Mouse (Mus musculus) liver, embryonic 15.5 days (tissue): ENCODE measurements around the gene Emsy. TPM values are rescaled to one million over a fixed set of nuclear protein-coding genes. Genes with fewer than 3 reads are reported as not detected.

Source experiments
- ATAC-seq: fragments of 200-750 bp; cut with Nextera tagmentation; 2 replicates; pipeline ENCODE4 v1.8.0; 2017; ENCODE audit warnings: moderate number of reproducible peaks, mild to moderate bottlenecking, moderate library complexity; ENCODE audit not compliant: insufficient read depth
- H3K27ac ChIP-seq: fragments of 300-500 bp; sonication (generic); replicated peaks from 2 replicates; pipeline ENCODE4 v1.5.1; 2015; ENCODE audit warnings: mild to moderate bottlenecking, inconsistent platforms
- H3K27me3 ChIP-seq: fragments of 300-500 bp; sonication (generic); 2 replicates; pipeline ENCODE4 v1.6.1; 2015; ENCODE audit warnings: mild to moderate bottlenecking, inconsistent platforms
- H3K36me3 ChIP-seq: fragments of 300-500 bp; sonication (generic); replicated peaks from 2 replicates; pipeline ENCODE4 v1.6.1; 2015; ENCODE audit warnings: moderate library complexity, mild to moderate bottlenecking, inconsistent platforms
- H3K4me1 ChIP-seq: fragments of 300-500 bp; sonication (generic); replicated peaks from 2 replicates; pipeline ENCODE4 v1.6.1; 2015; ENCODE audit warnings: inconsistent platforms
- H3K4me2 ChIP-seq: fragments of 300-500 bp; sonication (generic); 2 replicates; pipeline ENCODE4 v1.6.1; 2015; ENCODE audit warnings: moderate library complexity, mild to moderate bottlenecking, inconsistent platforms
- H3K4me3 ChIP-seq: fragments of 300-500 bp; sonication (generic); replicated peaks from 2 replicates; pipeline ENCODE4 v1.5.1; 2015; ENCODE audit warnings: mild to moderate bottlenecking, inconsistent platforms
- H3K9ac ChIP-seq: fragments of 300-500 bp; sonication (generic); 2 replicates; pipeline ENCODE4 v1.6.1; 2015; ENCODE audit warnings: moderate library complexity, mild to moderate bottlenecking, inconsistent platforms
- H3K9me3 ChIP-seq: fragments of 300-500 bp; sonication (generic); replicated peaks from 2 replicates; pipeline ENCODE4 v1.6.1; 2016; ENCODE audit warnings: inconsistent platforms
- whole genome bisulfite sequencing: fragments of 180-500 bp; shearing (Covaris S2); methylation state at CpG from one replicate; pipeline ENCODE4 v1.1.7; 2015; ENCODE audit warnings: mixed read lengths; ENCODE audit not compliant: insufficient replicate concordance; 5-methylcytosine and 5-hydroxymethylcytosine counted together
- polyA plus RNA-seq: library from polyadenylated mRNA; unstranded; fragments of >200 nt; fragmentation: Nextera tagmentation; extraction: Ambion mirVana; gene quantifications from 2 replicates; pipeline ENCODE4 v1.2.1, GENCODE M21; 2015

Gene Emsy
- polyA plus RNA-seq, 1 experiment from 2014 or later = 6.0 TPM

DNA sequence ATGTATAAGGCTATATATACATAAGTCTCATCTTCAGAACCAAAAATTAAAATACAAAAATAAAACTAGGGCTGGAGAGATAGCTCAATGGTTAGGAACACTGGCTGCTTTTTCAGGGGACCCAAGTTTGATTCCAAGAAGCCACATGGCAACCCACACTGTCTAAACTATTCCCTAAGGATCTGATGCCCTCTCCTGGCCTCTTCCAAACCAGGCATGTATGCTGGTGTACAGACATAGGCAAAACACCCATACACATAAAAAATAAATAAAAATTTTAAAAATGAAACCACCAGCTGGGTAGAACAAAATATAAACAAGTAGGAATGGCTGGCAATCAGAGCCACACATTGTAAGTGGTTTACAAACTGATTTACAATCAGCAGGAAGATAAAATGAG lies 48.1 kb downstream of the Emsy start:
- Histone ChIP-seq H3K9ac (no peak overlapping the region), H3K27me3 (no peaks in the 10 kb centered on the region), H3K4me3 (no peak overlapping the region)

DNA sequence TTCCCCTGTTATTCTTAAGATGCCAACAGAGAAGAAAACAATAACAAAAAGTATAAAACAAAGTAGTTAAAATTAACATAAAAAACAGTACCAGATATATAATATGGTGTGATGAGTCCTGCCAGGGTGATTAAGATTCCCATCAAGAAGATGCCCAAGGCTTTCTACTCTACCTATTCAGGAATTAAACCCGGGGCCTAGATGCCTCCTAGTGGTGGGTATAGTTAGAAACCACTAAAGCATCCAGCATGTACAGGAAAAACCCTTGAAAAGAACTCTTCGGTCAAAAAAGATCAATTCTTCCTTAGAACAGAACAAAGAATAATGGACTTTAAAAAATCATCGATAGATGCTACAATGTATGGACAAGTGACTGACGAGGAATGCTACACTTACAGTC lies 49.4 kb downstream of the Emsy start:
- no peak for ATAC-seq
- no peaks in the 10 kb centered on the region for H3K9me3 ChIP-seq
- H3K4me2 ChIP-seq = no peak overlapping the region
- H3K4me3 ChIP-seq = no peak overlapping the region
- H3K27ac ChIP-seq = no peak overlapping the region
- no peaks in the 10 kb centered on the region for H3K27me3 ChIP-seq
- H3K9ac ChIP-seq = no peak overlapping the region
- H3K4me1 ChIP-seq = no peaks in the 10 kb centered on the region
- H3K36me3 ChIP-seq = peaks cover 25% of the 10 kb centered on the region
- WGBS = 63% methylated on average over 4 of the region's 4 CpGs

More for the DNA sequence above, 48.1 kb downstream of the Emsy start:
- Histone ChIP-seq H3K27ac (no peak overlapping the region), H3K4me2 (no peak overlapping the region), H3K36me3 (peaks cover 30% of the 10 kb centered on the region), H3K4me1 (no peaks in the 10 kb centered on the region), H3K9me3 (no peaks in the 10 kb centered on the region)
- ATAC-seq = no peak

DNA sequence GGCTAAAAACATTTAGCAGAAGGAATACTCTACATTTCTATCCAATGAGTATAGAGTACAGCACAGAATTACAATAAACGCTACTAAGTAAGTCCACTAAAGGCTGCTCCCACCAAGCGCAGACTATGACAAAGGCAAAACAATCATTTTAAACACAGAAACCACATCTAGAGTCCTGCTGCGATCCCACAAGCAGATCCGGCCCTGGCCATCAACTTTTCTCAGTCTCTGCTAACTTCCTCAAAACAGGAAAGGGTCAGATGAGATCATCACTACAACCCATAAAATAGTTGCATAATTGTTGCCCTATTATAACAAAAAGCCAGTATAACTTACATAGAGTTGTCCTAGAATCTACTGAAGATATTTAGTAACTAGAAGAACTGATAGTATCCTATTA lies 54.9 kb downstream of the Emsy start:
- H3K9me3 ChIP-seq = no peaks in the 10 kb centered on the region
- H3K4me3 ChIP-seq = no peak overlapping the region
- H3K9ac ChIP-seq = no peak overlapping the region
- ATAC-seq = no peak
- no peak overlapping the region for H3K4me2 ChIP-seq
- no peak overlapping the region for H3K27ac ChIP-seq
- 36% methylated on average over 4 of the region's 4 CpGs for WGBS
- no peaks in the 10 kb centered on the region for H3K27me3 ChIP-seq
- H3K36me3 ChIP-seq = peaks cover 41% of the 10 kb centered on the region
- no peaks in the 10 kb centered on the region for H3K4me1 ChIP-seq

DNA sequence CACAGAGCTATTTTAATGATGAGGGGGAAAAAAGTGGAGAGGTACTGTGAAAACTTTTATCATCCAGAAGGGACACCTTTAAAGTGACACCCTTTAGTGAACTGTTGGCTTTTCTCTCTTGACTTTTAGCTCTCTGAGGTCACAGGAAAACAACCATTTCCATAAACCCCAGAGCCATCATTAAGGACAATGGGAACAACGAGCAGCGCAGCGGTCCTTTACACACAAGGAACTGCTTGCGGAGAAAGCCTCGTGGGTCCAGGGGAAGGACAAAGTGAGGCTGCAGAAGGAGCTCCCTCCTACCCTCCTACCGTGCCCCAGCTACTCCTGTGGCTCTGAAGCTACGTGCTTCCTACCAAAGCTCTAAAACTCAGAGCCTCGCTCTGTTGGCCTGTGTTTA lies 59.2 kb downstream of the Emsy start:
- peaks cover 74% of the 10 kb centered on the region for H3K36me3 ChIP-seq
- H3K9ac ChIP-seq = no peak overlapping the region
- no peak overlapping the region for H3K4me3 ChIP-seq
- H3K27ac ChIP-seq = no peak overlapping the region
- H3K9me3 ChIP-seq = no peaks in the 10 kb centered on the region
- WGBS = 77% methylated on average over 8 of the region's 8 CpGs
- H3K4me2 ChIP-seq = no peak overlapping the region
- ATAC-seq = no peak
- no peaks in the 10 kb centered on the region for H3K4me1 ChIP-seq
- no peaks in the 10 kb centered on the region for H3K27me3 ChIP-seq

DNA sequence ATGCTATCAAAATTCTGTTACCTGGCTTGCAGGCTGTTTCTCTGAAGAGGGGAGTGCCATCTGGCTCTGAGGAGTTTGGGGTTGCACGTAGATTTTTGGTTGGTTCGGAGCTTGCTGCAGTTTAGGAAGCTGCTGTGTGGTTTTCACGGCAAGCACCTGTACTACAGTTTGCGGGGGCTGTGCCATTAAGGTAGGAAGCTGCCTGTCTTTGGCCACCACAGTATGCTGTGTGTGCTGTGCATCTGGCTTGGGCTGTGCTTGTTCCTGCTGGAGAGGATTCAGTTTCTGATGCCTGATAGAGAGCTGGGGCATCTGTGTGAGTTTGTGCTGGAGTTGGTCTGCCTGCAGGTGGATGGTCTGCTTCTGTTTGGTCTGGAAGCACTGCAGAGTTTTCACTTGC lies 61.9 kb downstream of the Emsy start:
- H3K27me3 ChIP-seq = no peaks in the 10 kb centered on the region
- no peak overlapping the region for H3K4me2 ChIP-seq
- H3K27ac ChIP-seq = no peak overlapping the region
- H3K9me3 ChIP-seq = no peaks in the 10 kb centered on the region
- peaks cover 74% of the 10 kb centered on the region for H3K36me3 ChIP-seq
- ATAC-seq = no peak
- H3K4me3 ChIP-seq = no peak overlapping the region
- WGBS = 84% methylated on average over 4 of the region's 4 CpGs
- no peaks in the 10 kb centered on the region for H3K4me1 ChIP-seq
- H3K9ac ChIP-seq = no peak overlapping the region

DNA sequence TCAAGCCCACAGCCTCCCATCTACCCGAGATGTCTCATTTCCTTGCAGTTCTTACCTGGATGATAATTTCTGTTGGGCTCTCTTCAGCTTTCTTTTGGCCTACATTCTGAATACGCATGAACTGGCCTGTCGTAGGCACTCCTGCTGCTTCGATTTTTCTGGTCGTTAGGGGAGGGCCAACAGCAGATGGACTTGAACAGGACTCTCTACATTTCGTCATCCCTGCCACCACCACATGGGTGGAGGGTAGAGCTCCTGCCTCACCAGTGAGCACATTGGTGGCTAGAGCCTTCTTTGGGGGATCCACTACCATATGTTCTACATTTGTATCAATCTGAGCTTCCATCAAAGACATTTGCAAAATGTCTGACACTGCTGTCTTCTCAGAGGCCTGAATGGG lies 63.3 kb downstream of the Emsy start:
- Histone ChIP-seq H3K9ac (no peak overlapping the region), H3K27ac (no peak overlapping the region), H3K4me3 (no peak overlapping the region), H3K36me3 (peaks cover 75% of the 10 kb centered on the region), H3K4me2 (no peak overlapping the region), H3K27me3 (no peaks in the 10 kb centered on the region), H3K9me3 (no peaks in the 10 kb centered on the region), H3K4me1 (no peaks in the 10 kb centered on the region)
- 79% methylated on average over 6 of the region's 6 CpGs for WGBS
- ATAC-seq = no peak

DNA sequence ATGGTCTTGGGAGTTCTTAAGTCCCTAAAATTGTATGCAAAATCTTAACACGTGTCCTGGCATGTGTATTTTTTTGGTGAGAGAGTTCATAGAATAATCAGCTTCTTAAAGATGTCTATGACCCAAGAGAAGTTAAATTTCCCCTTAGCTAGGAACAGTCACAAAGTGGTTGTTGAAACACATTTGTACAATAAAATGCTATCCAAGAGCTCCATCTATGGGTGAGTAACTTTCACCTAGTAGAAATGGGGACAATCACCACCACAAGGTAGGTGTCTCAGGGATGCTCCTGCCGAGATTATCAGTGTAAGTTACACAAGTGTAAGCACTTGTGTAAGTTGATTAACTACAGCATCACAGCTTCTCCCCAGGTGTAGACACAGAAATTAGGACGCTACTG lies 67.6 kb downstream of the Emsy start:
- ATAC-seq = no peak
- H3K4me2 ChIP-seq = no peak overlapping the region
- H3K4me3 ChIP-seq = no peak overlapping the region
- H3K4me1 ChIP-seq = no peaks in the 10 kb centered on the region
- 56% methylated on average over 3 of the region's 3 CpGs for WGBS
- no peaks in the 10 kb centered on the region for H3K9me3 ChIP-seq
- H3K27ac ChIP-seq = no peak overlapping the region
- H3K27me3 ChIP-seq = no peaks in the 10 kb centered on the region
- H3K9ac ChIP-seq = no peak overlapping the region
- H3K36me3 ChIP-seq = peaks cover 43% of the 10 kb centered on the region

DNA sequence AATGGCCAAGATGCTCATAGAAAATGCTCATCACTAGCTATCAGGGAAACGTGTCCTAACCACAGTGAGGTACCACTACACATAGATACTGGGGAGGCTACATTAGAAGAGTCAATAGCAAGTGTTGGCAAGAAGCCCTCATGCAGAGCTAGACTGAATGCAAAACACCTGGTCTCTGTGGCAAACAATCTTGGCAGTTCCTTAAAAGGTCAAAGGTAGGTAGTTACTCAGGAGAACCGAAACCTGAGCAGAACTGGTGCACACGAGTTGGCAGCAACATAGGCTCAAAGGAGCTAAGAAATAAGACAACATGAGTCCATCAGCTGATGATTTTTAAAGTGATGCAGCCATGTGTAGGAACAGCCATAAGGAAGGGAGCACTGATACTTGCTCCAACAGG lies 70.3 kb downstream of the Emsy start:
- Histone ChIP-seq H3K27me3 (no peaks in the 10 kb centered on the region), H3K4me3 (no peak overlapping the region), H3K36me3 (peaks cover 29% of the 10 kb centered on the region), H3K4me2 (no peak overlapping the region), H3K27ac (no peak overlapping the region), H3K4me1 (no peaks in the 10 kb centered on the region), H3K9ac (no peak overlapping the region), H3K9me3 (no peaks in the 10 kb centered on the region)
- 71% methylated on average over 3 of the region's 3 CpGs for WGBS
- ATAC-seq = no peak

DNA sequence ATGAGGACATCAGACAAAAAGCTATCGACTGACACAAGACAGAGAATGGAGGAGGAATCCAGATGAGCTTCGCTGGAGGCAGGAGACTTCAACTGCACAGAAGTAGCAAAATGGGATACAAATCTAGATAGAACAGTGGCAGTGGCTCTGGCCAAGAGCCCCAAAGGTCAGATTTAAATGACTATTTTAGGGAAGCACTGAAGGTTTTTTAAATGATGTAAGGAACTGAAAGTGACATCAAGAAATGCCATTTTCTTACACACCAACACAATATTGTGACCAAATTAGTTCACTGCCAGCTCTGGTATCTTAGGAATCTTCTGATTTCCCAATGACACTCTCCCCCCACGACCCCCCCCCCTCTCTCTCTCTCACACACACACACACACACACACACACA lies 72.0 kb downstream of the Emsy start:
- H3K9ac ChIP-seq = no peak overlapping the region
- H3K27ac ChIP-seq = no peak overlapping the region
- 62% methylated on average over 3 of the region's 3 CpGs for WGBS
- no peaks in the 10 kb centered on the region for H3K27me3 ChIP-seq
- no peaks in the 10 kb centered on the region for H3K4me1 ChIP-seq
- H3K4me2 ChIP-seq = no peak overlapping the region
- ATAC-seq = no peak
- no peak overlapping the region for H3K4me3 ChIP-seq
- H3K36me3 ChIP-seq = peaks cover 14% of the 10 kb centered on the region; the same call in 1 of the 2 replicates
- H3K9me3 ChIP-seq = no peaks in the 10 kb centered on the region

DNA sequence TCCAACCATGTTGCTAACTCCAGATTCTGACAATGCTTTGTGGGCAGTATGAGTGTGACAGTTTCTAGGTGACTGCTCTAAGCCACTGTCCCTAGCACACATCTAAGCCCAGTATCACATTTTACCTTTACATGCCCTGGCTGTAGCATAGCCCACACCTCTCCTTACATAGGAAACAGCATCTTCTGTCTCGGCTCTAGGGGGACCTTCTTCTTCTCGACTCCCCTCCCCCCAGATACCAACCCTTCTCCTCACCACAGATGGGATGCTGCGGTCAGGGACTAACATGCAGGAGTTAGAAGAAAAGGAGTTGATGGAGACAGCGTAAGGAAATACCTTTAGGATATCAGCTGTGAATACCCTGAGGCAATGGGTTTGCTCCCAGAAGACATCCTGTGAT lies 75.3 kb downstream of the Emsy start:
- Histone ChIP-seq H3K9ac (no peak overlapping the region), H3K9me3 (no peaks in the 10 kb centered on the region), H3K4me2 (no peak overlapping the region), H3K4me1 (no peaks in the 10 kb centered on the region), H3K36me3 (no peaks in the 10 kb centered on the region), H3K27ac (no peak overlapping the region), H3K27me3 (no peaks in the 10 kb centered on the region), H3K4me3 (no peak overlapping the region)
- no peak for ATAC-seq
- WGBS = 59% methylated on average over 4 of the region's 4 CpGs

DNA sequence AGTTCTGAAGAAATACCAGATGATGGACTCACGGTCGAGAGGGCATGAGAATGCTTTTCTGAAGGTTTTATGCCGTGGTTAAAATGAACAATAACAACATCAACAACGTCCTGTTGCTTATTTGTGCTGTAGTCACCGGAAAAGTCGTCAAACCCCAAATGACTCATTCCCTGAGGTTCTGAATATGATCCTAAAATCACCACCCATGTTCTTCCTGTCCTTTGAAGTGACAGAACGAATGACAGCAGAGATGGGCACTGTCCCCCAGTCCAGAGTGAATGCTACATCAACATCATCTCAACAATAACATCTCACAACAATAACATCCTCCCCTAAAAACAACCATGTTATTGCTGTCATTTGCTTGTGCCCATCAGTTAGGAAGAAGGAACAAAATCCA lies 76.1 kb downstream of the Emsy start:
- no peaks in the 10 kb centered on the region for H3K36me3 ChIP-seq
- no peaks in the 10 kb centered on the region for H3K4me1 ChIP-seq
- H3K9me3 ChIP-seq = no peaks in the 10 kb centered on the region
- no peak for ATAC-seq
- H3K27ac ChIP-seq = no peak overlapping the region
- 52% methylated on average over 7 of the region's 7 CpGs for WGBS
- H3K4me3 ChIP-seq = no peak overlapping the region
- H3K4me2 ChIP-seq = no peak overlapping the region
- no peak overlapping the region for H3K9ac ChIP-seq
- H3K27me3 ChIP-seq = no peaks in the 10 kb centered on the region

DNA sequence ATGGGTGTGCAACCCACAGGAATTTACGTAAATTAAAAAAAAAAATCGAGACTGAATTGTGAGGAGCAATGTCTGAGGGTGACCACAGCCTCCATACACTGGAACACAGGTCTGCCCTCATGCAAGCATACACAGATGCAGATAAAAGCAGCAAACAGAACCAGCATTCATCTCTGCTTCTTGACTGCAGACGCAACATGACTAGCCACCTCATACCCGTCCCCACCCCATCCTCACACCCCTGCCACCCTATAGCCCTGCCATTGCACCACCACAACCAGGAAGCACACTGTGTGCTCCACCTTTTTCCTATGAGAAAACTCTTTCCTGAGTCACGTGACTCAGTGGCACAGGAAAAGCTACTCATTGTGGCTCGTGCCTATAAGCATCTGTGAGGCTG lies 76.9 kb downstream of the Emsy start:
- Histone ChIP-seq H3K27me3 (no peaks in the 10 kb centered on the region), H3K9ac (no peak overlapping the region), H3K4me1 (no peaks in the 10 kb centered on the region), H3K36me3 (no peaks in the 10 kb centered on the region), H3K9me3 (no peaks in the 10 kb centered on the region), H3K4me2 (no peak overlapping the region), H3K27ac (no peak overlapping the region), H3K4me3 (no peak overlapping the region)
- WGBS = 40% methylated on average over 6 of the region's 6 CpGs
- ATAC-seq = no peak
